Mouse (Mus musculus): ENCODE results near the gene Aldh1l1. TPM values are rescaled to one million over a fixed set of nuclear protein-coding genes. Genes with fewer than 3 reads are reported as not detected.

Aldh1l1 gene
- total RNA-seq, 2 experiments from 2014 or later, result 0.90 to 2.7 TPM

DNA sequence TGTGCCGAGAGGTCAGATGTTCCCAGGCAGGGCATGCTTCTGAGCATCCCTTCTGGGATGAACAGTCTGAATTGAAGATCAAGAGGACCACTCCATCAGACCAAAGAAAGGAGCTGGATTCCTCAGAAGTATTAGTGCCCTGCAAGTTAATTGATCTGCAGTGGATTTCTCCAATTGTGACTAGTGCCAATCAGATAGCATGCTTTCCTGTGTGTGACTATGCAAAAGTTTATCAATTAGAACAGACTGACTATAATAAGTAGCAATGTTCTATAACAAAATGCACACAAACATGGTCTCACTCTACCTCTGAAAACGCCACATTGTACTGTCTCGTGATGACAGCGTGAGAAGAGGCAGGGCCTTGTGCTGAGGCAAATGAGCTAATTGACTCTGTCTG is 13.3 kb downstream of the Aldh1l1 start:
- intact Hi-C loops (cut with DNase I), result no loop called here
- no peak for DNase-seq

DNA sequence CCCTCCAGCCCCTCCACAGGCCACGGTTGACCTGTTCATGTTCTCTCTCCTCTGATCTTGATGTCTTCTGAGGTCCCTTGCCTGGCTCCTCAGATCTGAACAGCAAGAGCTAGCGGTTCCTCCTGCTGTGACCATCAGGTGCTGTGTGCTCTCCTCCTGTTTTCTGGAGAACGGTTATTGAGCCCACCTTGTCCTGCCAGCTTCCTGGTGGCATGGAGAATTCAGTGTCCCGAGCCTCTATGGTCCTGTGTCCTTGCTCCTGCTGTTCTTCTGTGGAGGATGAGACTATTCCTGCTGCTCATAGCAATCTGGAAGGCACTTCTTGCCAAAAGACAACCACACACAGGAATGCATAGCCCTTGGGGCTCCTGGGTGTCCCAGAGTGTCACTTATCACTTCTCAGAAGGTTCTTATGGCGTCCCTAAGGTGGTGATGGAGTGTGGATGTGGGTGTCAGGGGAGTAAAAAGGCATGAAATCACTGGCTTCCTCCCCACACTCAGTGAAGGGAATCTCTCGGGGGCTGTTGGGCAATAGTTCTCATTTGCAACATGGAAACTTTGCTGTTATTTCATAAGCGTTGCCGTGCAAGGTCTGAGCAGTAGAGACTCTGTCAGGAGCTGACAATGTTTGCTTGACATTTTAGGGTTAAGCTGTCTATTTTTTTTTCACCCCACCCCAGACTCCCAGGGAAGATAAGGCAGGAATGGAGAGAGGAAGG is 15.2 kb downstream of the Aldh1l1 start:
- no peak for DNase-seq
- intact Hi-C loops (cut with DNase I), result no loop called here

- DNase-seq, result peak in 1 of 2 experiments; percentile 32
- intact Hi-C loops (cut with DNase I), result no loop called here
These were observed 19.7 kb downstream of the Aldh1l1 start for GRCm38 (mm10) chr6:90505906-90506305.

- intact Hi-C loops (cut with DNase I), result no loop called here
- peak; percentile 85 to 91 for DNase-seq
These were observed 20.6 kb downstream of the Aldh1l1 start for GRCm38 (mm10) chr6:90506673-90507311.

DNA sequence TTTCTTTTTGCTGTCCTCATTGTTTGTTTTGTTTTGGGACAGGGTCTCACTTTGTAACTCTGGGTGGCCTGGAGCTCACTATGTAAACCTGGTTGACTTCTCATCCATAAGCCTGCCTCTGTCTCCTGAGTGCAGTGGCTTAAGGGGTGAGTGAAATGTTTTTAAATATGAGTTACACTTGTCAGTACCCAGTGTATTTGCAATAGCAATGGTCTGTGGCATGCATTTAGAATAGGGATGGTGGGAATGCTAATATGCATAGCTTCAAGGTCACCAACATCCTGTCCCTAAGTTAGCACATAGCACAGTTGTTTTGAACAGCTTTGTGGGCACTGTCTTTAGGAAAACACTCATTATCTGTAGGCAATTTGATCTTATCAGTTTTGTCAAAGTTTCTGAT is 21.2 kb downstream of the Aldh1l1 start:
- intact Hi-C loops (cut with DNase I), result no loop called here
- no peak for DNase-seq

DNA sequence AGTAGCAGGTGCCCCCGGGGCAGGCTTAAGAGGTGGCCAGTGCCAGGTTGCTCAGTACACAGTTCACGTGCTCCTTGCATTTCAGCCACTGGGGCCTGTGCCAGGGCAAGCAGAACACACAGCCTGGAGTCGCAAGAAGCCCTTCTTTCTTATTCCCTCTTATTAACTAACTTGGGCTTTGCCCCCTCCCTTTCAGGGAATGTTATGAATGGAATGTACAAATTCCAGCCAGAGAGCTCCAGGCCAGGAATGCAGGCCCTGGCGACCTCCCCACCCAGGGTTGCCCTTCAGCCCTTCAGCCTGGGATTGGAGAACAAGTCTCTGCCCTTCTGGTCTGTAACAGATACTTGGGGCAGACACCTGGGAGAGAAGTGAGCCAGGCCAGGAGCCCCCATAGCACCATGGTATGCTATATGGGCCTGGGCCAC is 22.0 kb downstream of the Aldh1l1 start:
- peak; percentile 63 to 77 for DNase-seq
- intact Hi-C loops (cut with DNase I), result loop anchor here (2.0 kb wide), 1 partner anchor 45 kb away; the partner anchor contains the start of gene Klf15

DNA sequence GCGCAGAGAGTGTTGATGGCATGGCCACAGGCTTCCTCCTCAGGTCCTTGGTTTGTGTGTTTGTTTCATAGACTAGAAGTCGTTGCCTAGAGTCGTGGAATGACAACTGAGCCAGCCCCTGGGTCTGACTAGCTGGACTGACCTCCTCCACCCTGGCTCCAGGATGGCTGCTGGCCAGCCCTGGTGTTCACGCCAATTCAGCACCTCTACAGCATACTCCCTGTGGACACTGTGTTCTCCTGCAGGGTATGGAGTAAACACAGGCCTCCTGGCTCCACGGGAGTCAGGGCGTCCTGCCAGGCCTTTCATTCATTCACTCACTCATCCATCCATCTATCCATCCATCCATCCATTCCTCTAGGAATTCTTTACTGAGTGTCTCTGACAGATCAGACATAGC is 22.9 kb downstream of the Aldh1l1 start:
- peak; percentile 83 to 91 for DNase-seq
- intact Hi-C loops (cut with DNase I), result loop anchor here (2.0 kb wide), 1 partner anchor 46 kb away; the partner anchor contains the start of gene Klf15

DNA sequence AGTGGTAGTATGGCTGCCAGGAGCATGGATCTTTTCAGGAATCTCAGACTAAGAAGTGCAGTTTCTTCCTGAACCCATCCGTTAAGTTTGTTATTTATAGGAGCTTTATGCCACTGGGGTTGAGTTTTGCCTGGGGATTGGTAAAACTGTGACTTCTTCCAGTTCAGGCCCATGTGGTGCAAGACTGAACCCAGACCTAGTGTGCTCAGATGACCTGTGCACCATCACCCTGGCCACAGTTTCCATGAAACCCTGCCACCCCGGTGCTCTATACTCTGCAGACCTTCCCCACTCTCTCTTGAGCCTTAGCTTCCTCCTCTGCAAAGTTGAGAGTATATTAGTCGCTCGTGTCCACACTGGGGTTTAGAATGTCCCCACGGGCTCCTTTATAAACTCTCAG is 26.2 kb downstream of the Aldh1l1 start:
- DNase-seq, result no peak
- intact Hi-C loops (cut with DNase I), result no loop called here

DNA sequence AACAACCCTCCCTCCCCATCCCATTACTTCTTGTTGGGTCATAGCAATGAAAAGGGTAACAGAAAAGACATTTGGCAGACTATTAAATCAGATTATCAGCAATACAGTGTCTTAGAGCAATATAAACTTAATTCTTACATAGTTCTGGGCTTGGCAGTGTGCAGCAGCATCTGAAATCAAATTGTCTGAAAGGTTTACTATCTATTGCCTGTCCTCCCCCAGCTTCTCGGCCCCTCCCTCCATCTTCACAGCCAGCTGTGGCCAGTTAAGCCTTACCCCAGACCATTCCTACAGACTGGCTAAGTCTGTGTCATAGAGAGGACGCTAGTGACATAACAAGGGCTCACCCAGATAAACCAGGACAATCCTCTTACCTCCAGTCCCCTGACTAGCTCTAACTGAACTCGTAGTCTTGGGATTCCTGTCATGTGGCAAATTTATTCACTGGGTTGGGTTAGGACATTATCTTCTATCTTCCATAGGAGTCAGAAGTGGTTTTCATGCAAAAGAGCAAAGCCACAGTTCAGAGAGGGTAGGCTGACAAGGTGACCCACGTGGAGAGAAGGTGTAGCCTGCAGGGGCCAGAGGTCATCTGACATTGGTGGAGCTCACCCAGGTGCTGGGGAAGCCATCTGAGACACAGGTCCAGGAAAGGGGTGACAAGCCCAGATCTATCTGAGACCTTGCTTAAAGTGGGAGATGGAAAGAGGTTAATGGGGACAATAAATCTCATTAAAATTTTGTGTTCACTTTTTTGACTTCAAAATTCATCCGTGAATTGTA is 27.0 kb downstream of the Aldh1l1 start:
- intact Hi-C loops (cut with DNase I), result no loop called here
- no peak for DNase-seq

GRCm38 (mm10) chr6:90514369-90514768 is 28.1 kb downstream of the Aldh1l1 start:
- intact Hi-C loops (cut with DNase I), result loop anchor here (2.0 kb wide), 1 partner anchor 60 kb away; no protein-coding TSS in a partner anchor
- DNase-seq, result no peak

DNA sequence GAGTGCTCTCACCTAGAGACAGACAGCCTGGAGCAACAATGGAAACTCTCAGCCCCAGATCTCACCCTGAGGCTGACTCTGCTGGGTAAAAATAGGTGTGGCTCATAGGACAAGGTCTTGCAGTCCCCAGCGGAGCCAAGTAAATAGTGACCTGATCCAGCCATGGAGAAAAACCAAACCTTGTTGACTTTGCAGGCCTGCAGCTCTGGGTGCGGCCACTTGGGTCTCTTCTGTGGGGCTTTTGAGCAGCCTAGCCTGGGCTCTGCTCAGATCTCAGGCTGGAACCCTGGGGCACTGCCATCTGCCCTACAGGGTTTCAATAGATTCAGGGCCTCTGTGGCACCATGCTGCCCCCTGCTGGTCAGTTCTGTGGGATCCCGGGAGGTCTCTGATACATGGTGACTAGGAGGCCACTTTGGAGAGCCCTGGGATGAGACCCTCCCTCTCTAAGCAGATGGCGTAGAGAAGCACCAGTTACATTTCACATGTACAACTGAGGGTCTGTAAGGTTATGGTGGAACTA is 28.7 kb downstream of the Aldh1l1 start:
- intact Hi-C loops (cut with DNase I), result loop anchor here (1.0 to 2.0 kb wide), 2 partner anchors 60 to 65 kb away; no protein-coding TSS in a partner anchor
- peak; percentile 90 to 95 for DNase-seq

DNA sequence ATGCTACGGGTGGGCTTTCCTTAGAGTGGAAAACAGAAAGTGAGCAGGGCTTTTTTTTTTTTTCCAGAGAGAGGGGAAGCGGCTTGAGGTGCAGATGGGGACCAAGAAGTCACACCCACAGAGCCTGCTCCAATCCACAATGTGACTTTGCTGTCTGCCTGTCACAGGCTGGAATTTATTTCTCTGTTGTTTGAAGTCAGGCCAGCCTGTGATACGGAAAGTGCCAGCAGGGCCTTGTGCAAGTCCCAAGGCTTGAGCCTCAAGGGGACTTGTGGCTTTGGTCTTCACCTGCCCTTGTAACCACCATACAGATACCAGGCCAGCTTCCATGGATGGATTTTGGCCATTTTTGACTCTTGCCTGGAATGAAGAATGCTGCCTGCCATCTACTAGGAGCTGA is 32.7 kb downstream of the Aldh1l1 start:
- intact Hi-C loops (cut with DNase I), result no loop called here
- peak in 1 of 2 experiments; percentile 25 for DNase-seq

DNA sequence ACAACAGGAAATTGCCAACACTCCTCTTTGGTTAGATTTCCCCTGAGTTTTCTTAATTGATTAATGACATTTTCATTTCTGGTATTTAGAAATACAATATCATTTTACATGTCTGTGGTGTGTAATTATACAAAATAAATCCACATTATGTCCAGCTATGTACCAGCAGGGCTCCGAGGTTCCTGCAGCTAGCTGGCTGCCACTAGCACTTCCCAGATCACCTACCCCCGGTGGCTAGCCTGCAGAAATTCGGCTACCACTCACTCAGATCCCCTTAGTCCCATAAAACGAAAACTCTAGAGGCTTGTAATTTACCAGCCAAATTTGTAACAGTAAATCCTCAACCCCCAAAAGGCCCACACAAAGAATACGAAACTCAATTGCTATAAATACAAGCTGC is 33.1 kb downstream of the Aldh1l1 start:
- DNase-seq, result no peak
- intact Hi-C loops (cut with DNase I), result no loop called here

- intact Hi-C loops (cut with DNase I), result no loop called here
- DNase-seq, result no peak
These were observed 40.2 kb downstream of the Aldh1l1 start for GRCm38 (mm10) chr6:90526406-90526805.

- intact Hi-C loops (cut with DNase I), result loop anchor here (10.0 kb wide), 1 partner anchor 845 kb away; no protein-coding TSS in a partner anchor
- DNase-seq, result no peak
These were observed 43.3 kb downstream of the Aldh1l1 start for GRCm38 (mm10) chr6:90529461-90530046.

GRCm38 (mm10) chr6:90532575-90533190 is 46.5 kb downstream of the Aldh1l1 start:
- intact Hi-C loops (cut with DNase I), result loop anchor here (10.0 kb wide), 1 partner anchor 848 kb away; no protein-coding TSS in a partner anchor
- no peak for DNase-seq

GRCm38 (mm10) chr6:90533505-90533904 is 47.3 kb downstream of the Aldh1l1 start:
- intact Hi-C loops (cut with DNase I), result loop anchor here (10.0 kb wide), 1 partner anchor 849 kb away; no protein-coding TSS in a partner anchor
- DNase-seq, result no peak

- peak; percentile 52 to 65 for DNase-seq
- intact Hi-C loops (cut with DNase I), result loop anchor here (5.0 to 10.0 kb wide), 2 partner anchors 42 to 850 kb away; no protein-coding TSS in a partner anchor
These were observed 48.7 kb downstream of the Aldh1l1 start for GRCm38 (mm10) chr6:90534701-90535475.

GRCm38 (mm10) chr6:90536824-90537223 is 50.6 kb downstream of the Aldh1l1 start:
- intact Hi-C loops (cut with DNase I), result loop anchor here (5.0 to 10.0 kb wide), 2 partner anchors 40 to 852 kb away; no protein-coding TSS in a partner anchor
- no peak for DNase-seq

All from heart, postnatal 14 days (tissue).